Mouse (Mus musculus): ENCODE data around the gene Dnm1l. TPM values are rescaled to one million over a fixed set of nuclear protein-coding genes. Genes with fewer than 3 reads are reported as not detected.

Gene Dnm1l
- polyA plus RNA-seq, 1 experiment from 2014 or later: 27.3 TPM

DNA sequence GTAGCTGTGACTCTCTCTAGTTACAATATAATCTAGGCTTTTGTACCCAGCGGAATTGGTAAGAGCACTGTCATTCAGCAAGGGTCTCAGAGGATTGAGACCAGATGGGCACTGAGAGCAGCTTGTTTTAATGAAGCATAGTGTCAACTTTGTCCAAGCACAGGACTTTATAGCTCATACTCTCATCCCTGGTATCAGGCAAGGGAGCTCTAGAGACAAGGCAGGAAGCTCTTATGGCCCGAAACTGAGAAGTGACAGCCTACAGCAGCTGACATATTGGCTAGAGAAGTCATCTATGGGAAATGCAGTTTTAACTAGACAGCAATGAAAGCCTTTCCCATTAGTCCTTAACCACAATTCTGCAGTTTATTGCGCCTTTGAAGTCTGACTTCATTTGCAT, 85.8 kb downstream of the Dnm1l start:
- Histone ChIP-seq H3K4me3 (replicated peaks) (no peak overlapping the region), H3K27ac (no peak overlapping the region), H3K9me3 (replicated peaks) (no peaks in the 10 kb centered on the region), H3K9ac (no peak overlapping the region), H3K36me3 (no peaks in the 10 kb centered on the region), H3K4me2 (no peak overlapping the region), H3K27me3 (no peaks in the 10 kb centered on the region), H3K4me1 (replicated peaks) (no peaks in the 10 kb centered on the region)
- DNase-seq (no peak), ATAC-seq (ENCODE audit: low read depth) (no peak)
- WGBS (ENCODE audit: insufficient replicate concordance): 56% methylated on average over 3 of the region's 3 CpGs

- Histone ChIP-seq H3K36me3 (no peaks in the 10 kb centered on the region), H3K9me3 (replicated peaks) (no peaks in the 10 kb centered on the region), H3K27me3 (no peaks in the 10 kb centered on the region), H3K4me3 (replicated peaks) (no peak overlapping the region), H3K4me1 (replicated peaks) (no peaks in the 10 kb centered on the region), H3K27ac (no peak overlapping the region), H3K9ac (no peak overlapping the region), H3K4me2 (no peak overlapping the region)
- DNase-seq (no peak), ATAC-seq (ENCODE audit: low read depth) (no peak)
- 77% methylated on average over 3 of the region's 3 CpGs for WGBS (ENCODE audit: insufficient replicate concordance)
These were observed 96.3 kb downstream of the Dnm1l start for GRCm38 (mm10) chr16:16262436-16262835.

Other genes starting within 250 kb of the Dnm1l start
- 4.9 and 6.3 TPM in 2 replicates for gene Pkp2, start 145.6 kb downstream of the Dnm1l start, polyA plus RNA-seq (2015; fragmentation: Nextera tagmentation; extraction: Ambion mirVana)
- gene Yars2, start 56.0 kb downstream of the Dnm1l start, polyA plus RNA-seq (2015; fragmentation: Nextera tagmentation; extraction: Ambion mirVana): 38.7 and 43.4 TPM in 2 replicates
- 1.7 and 1.9 TPM in 2 replicates for gene Fgd4, start 241.6 kb upstream of the Dnm1l start, polyA plus RNA-seq (2015; fragmentation: Nextera tagmentation; extraction: Ambion mirVana)

All from liver, embryonic 13.5 days (tissue).